Mouse (Mus musculus): ENCODE results near the gene Retnlb. TPM values are rescaled to one million over a fixed set of nuclear protein-coding genes. Genes with fewer than 3 reads are reported as not detected.

Retnlb gene
- polyA plus RNA-seq, 1 experiment = not detected

DNA sequence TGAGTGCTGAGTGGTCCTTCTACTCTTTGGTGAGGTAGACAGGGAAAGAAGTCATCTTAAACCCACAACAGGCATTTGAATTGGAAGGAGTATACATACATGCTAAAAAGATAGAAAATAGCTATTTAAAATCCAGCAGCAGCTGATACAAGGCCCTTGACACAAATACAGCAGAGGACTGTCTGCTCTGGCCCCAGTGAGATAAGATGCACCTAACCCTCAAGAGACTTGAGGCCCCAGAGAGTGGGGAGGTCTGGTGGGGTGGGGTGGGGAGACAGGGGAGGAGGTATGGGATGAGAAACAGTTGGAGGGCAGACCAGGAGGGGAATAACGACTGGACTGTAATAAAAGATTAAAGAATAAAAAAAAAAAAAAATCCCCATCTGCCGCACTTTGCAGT, 51.0 kb downstream of the Retnlb start:
- 86% methylated on average over 2 of the region's 2 CpGs for WGBS
- TF ChIP-seq CTCF (IDR thresholded peaks at IDR 0.05; ENCODE audit: extremely low read depth, insufficient read depth, insufficient read length, insufficient replicate concordance) (no peak), POLR2A (IDR thresholded peaks at IDR 0.05; ENCODE audit: low read depth, low read length) (no peak)
- no peak for DNase-seq (ENCODE audit: low read depth in 1 of 2, low spot score in 2 of 2)
- Histone ChIP-seq H3K4me3 (ENCODE audit: extremely low read depth, insufficient read depth, insufficient read length) (no peak overlapping the region), H3K27ac (ENCODE audit: insufficient read depth, low read length) (no peak overlapping the region), H3K4me1 (ENCODE audit: control insufficient read depth, insufficient read depth, insufficient read length) (no peaks in the 10 kb centered on the region), H3K27me3 (ENCODE audit: control insufficient read depth, insufficient read depth, low read length) (no peaks in the 10 kb centered on the region), H3K36me3 (ENCODE audit: control insufficient read depth, insufficient read depth, low read length) (no peaks in the 10 kb centered on the region)

Other genes with a start within 250 kb of the Retnlb start
- 1.0 and 1.3 TPM in 2 replicates for gene Trat1, start 44.8 kb upstream of the Retnlb start, polyA plus RNA-seq (2012; rRNA removed)
- gene Retnla, start 25.7 kb downstream of the Retnlb start, polyA plus RNA-seq (2012; rRNA removed) = 2.7 and 5.4 TPM in 2 replicates
- 16.1 and 42.0 TPM in 2 replicates for gene Retnlg, start 55.8 kb downstream of the Retnlb start, polyA plus RNA-seq (2012; rRNA removed)
- 1.4 and 1.5 TPM in 2 replicates for gene Dzip3, start 177.3 kb downstream of the Retnlb start, polyA plus RNA-seq (2012; rRNA removed)
- 1.1 and 1.3 TPM in 2 replicates for gene Cip2a, start 177.3 kb downstream of the Retnlb start, polyA plus RNA-seq (2012; rRNA removed)
- not detected in 2 replicates for gene Myh15, start 240.6 kb downstream of the Retnlb start, polyA plus RNA-seq (2012; rRNA removed)

Data from spleen, adult 2 months (tissue).